7 mouse cellular contexts compared by ENCODE assay signal in the genomic region with DNA sequence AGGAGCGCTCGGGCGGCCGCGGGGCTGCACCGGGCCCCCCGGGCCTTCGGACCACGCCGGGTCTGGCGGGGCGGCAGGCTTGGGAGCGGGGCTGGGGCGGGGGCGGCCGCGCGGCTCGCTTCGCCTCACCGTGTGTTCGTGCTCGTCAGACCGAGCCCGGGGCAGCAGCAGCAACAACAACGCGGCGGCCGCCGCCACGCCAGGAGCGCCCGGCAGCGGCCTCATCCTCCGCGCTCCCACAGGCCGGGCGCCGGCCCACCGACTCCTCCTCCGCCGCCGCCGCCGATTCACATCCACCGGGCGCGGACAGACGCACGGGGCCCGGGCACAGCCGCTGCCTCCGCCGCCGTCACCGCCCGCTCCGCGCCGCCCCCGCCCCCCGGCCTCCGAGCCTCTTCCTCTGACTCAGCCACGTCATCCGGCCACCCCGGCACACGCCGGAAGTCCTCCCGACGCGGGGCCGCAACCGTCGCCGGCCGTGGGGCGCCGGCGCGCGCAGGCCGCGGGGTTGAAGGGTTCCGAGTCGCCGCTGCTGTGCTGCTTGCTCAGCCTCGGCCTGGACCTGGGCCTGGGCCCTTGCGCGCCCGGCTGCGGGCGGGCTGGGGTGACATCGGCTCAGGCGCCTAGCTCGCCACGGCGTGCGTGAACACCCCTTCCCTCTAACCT. TPM values are rescaled to one million over a fixed set of nuclear protein-coding genes. Genes with fewer than 3 reads are reported as not detected.
A peak's percentile ranks its signal among the peaks of the same experiment; 100 is the strongest.
DNase-seq lines count a peak whose midpoint lies in the region; ATAC-seq lines count a peak whose summit lies in the region.

A gene (minus strand): TSS at position 368 of the 666 bp plus-strand sequence.

- peak; percentile 65 for ATAC-seq in embryonic facial prominence, embryonic 12.5 days (ENCODE audit: insufficient number of reproducible peaks, insufficient read depth, low FRiP score, low TSS enrichment)
- peak; percentile 92 for ATAC-seq in limb, embryonic 13.5 days (ENCODE audit: low FRiP score, low read depth)
- ATAC-seq in midbrain, embryonic 16.5 days, result peak; percentile 96

- peak within 1 kb of the TSS; percentile 97 for H3K27ac ChIP-seq in embryonic facial prominence, embryonic 12.5 days
- H3K27ac ChIP-seq in limb, embryonic 13.5 days, result peak within 1 kb of the TSS; percentile 98
- peak within 1 kb of the TSS; percentile 97 for H3K27ac ChIP-seq in midbrain, embryonic 16.5 days (ENCODE audit: low read length)

- WGBS in embryonic facial prominence, embryonic 12.5 days, result under 1% methylated on average over 83 of the region's 98 CpGs
- WGBS in limb, embryonic 13.5 days, result under 1% methylated on average over 70 of the region's 98 CpGs
- 0% methylated on average over 31 of the region's 98 CpGs for WGBS in midbrain, embryonic 16.5 days

- peak; percentile 92 for DNase-seq in adrenal gland, postnatal 25 days
- DNase-seq in heart, adult 18-20 months, result peak; percentile 90 to 92
- DNase-seq in kidney, adult 8-10 months, result peak; percentile 81 to 83
- DNase-seq in spleen, postnatal 10 days (ENCODE audit: low spot score in 2 of 2), result peak; percentile 79 to 90

- peak within 1 kb of the TSS; percentile 88 for H3K4me3 ChIP-seq in embryonic facial prominence, embryonic 12.5 days
- H3K4me3 ChIP-seq in limb, embryonic 13.5 days, result peak within 1 kb of the TSS; percentile 90
- H3K4me3 ChIP-seq in midbrain, embryonic 16.5 days (ENCODE audit: low read depth, low read length), result peak within 1 kb of the TSS; percentile 95

- H3K36me3 ChIP-seq in embryonic facial prominence, embryonic 12.5 days, result no peaks in the 10 kb centered on the region
- peaks cover 4% of the 10 kb centered on the region; the same call in 1 of the 2 replicates for H3K36me3 ChIP-seq in limb, embryonic 13.5 days
- no peaks in the 10 kb centered on the region for H3K36me3 ChIP-seq in midbrain, embryonic 16.5 days (ENCODE audit: control insufficient read depth, insufficient read depth, low read length)

- peak within 1 kb of the TSS; percentile 69 for H3K4me2 ChIP-seq in embryonic facial prominence, embryonic 12.5 days (replicated peaks)
- peak within 1 kb of the TSS; percentile 79 for H3K4me2 ChIP-seq in limb, embryonic 13.5 days (replicated peaks)
- peak within 1 kb of the TSS; percentile 87 for H3K4me2 ChIP-seq in midbrain, embryonic 16.5 days (ENCODE audit: low read length)

- no peaks in the 10 kb centered on the region for H3K27me3 ChIP-seq in embryonic facial prominence, embryonic 12.5 days
- no peaks in the 10 kb centered on the region for H3K27me3 ChIP-seq in limb, embryonic 13.5 days
- H3K27me3 ChIP-seq in midbrain, embryonic 16.5 days (ENCODE audit: control insufficient read depth, insufficient read depth, low read depth, low read length), result no peaks in the 10 kb centered on the region

- H3K9ac ChIP-seq in embryonic facial prominence, embryonic 12.5 days, result peak within 1 kb of the TSS; percentile 97
- H3K9ac ChIP-seq in limb, embryonic 13.5 days, result peak within 1 kb of the TSS; percentile 95
- H3K9ac ChIP-seq in midbrain, embryonic 16.5 days (ENCODE audit: low read depth, low read length), result peak within 1 kb of the TSS; percentile 80

- H3K9me3 ChIP-seq in embryonic facial prominence, embryonic 12.5 days, result no peaks in the 10 kb centered on the region
- no peaks in the 10 kb centered on the region for H3K9me3 ChIP-seq in limb, embryonic 13.5 days
- no peaks in the 10 kb centered on the region for H3K9me3 ChIP-seq in midbrain, embryonic 16.5 days (replicated peaks; ENCODE audit: control insufficient read depth, low read length, poor library complexity, severe bottlenecking)

- H3K4me1 ChIP-seq in embryonic facial prominence, embryonic 12.5 days, result peaks cover 13% of the 10 kb centered on the region
- H3K4me1 ChIP-seq in limb, embryonic 13.5 days, result peaks cover 43% of the 10 kb centered on the region
- peaks cover 36% of the 10 kb centered on the region for H3K4me1 ChIP-seq in midbrain, embryonic 16.5 days (ENCODE audit: control insufficient read depth, insufficient read depth, low read length)

RNA-seq across cellular contexts. Expression of the gene that starts here (rescaled TPM):
- total RNA-seq in adrenal gland, postnatal 25 days (2021), result 169 and 186 TPM in 2 replicates
- 148 and 160 TPM in 2 replicates for polyA plus RNA-seq in embryonic facial prominence, embryonic 12.5 days (2016; fragmentation: Nextera tagmentation; extraction: Ambion mirVana)
- total RNA-seq in heart, adult 18-20 months (2021), result 10 to 100 TPM; 70.3 to 73.4 TPM
- 133 and 135 TPM in 2 replicates for polyA plus RNA-seq in limb, embryonic 13.5 days (2015; fragmentation: Nextera tagmentation; extraction: Ambion mirVana)
- 83.7 and 89.2 TPM in 2 replicates for polyA plus RNA-seq in midbrain, embryonic 16.5 days (2015; fragmentation: Nextera tagmentation; extraction: Ambion mirVana)

Comparison
In these comparisons a context has a peak if more than half of its experiments do, and no peak if none do; other contexts are left out.
1. Peak in every context shown above with its lines: DNase-seq, ATAC-seq, H3K4me3 ChIP-seq and H3K27ac ChIP-seq.